Mouse (Mus musculus) cerebellum, adult 2 months (tissue): Measurements from ENCODE around the gene Plb1.

Experiments
- CTCF ChIP-seq: fragments of 200-500 bp; IDR thresholded peaks from 2 replicates; pipeline ENCODE4 v1.5.1; 2011; ENCODE audit warnings: low read depth, mild to moderate bottlenecking, control low read depth, low read length, moderate library complexity, borderline replicate concordance; ENCODE audit not compliant: insufficient read depth
- POLR2A ChIP-seq: fragments of 200-500 bp; IDR thresholded peaks from 2 replicates; pipeline ENCODE4 v1.6.1; 2011; ENCODE audit warnings: low read length, control low read depth, borderline replicate concordance; ENCODE audit not compliant: insufficient read depth

- no peak for TF ChIP-seq POLR2A
- no peak for TF ChIP-seq CTCF
These were observed 81.2 kb downstream of the Plb1 start for GRCm38 (mm10) chr5:32313671-32314070.
